In the genomic region with DNA sequence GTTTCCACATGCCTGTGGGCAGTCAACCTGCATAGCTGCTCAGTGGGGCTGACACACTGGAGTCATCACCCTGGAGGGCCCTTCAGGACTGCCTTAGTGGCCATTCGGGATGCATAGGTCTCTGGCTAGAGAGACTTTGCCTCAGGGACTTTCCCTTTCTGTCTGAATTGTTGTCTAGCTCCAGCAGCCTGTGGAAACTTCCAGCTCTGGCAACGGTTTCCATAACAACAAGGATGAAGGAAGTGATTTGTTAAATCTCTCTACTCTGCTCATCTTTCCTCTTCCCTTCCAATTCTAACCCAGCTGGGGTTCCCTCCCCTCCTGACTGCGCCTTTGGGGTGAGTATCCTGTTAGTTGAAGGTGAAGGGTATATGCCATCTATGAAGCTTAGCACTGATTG, we compare ENCODE assay signal across 17 mouse cellular contexts. TPM values are rescaled to one million over a fixed set of nuclear protein-coding genes. Genes with fewer than 3 reads are reported as not detected.
DNase-seq lines count a peak whose midpoint lies in the region; ATAC-seq lines count a peak whose summit lies in the region.
"Had no signal": no experiment of that assay in that cellular context is flagged by ENCODE, and none has a peak within 500 bp of the region (broad histone marks: within the 10 kb centered on the region; RNA-seq: fewer than 3 reads in every experiment).

No protein-coding gene starts in this region.

- no peak for ATAC-seq in liver, embryonic 11.5 days (replicated peaks; ENCODE audit: low FRiP score)

- H3K9ac ChIP-seq in liver, embryonic 11.5 days (ENCODE audit: low read depth, low read length) = no peak overlapping the region
- H3K9ac ChIP-seq: heart, embryonic 13.5 days; hindbrain, embryonic 14.5 days; liver, embryonic 13.5 days had no signal

- peak; percentile 57 to 82 for DNase-seq in layer of hippocampus, adult 18-20 months (ENCODE audit: low spot score in 2 of 2)
- DNase-seq in layer of hippocampus, postnatal 25 days (ENCODE audit: extremely low spot score in 1 of 2, low spot score in 1 of 2) = no peak
- peak; percentile 63 for DNase-seq in right cerebral cortex, adult 18-20 months
- DNase-seq in right cerebral cortex, postnatal 4 days = no peak
- peak; percentile 23 to 67 for DNase-seq in frontal cortex, adult 2 months (ENCODE audit: extremely low spot score in 1 of 2, low spot score in 1 of 2)
- DNase-seq in right cerebral cortex, postnatal 10 days (ENCODE audit: low spot score in 2 of 2) = peak; percentile 59 to 64
- DNase-seq in kidney, postnatal 4 days = no peak
- DNase-seq in liver, embryonic 11.5 days (ENCODE audit: low spot score) = no peak
- DNase-seq: cerebellum, adult 2 months; gastrocnemius, postnatal 14 days; kidney, adult 2 months; liver, embryonic 13.5 days; lung, postnatal 36 days; thymus, adult 2 months had no signal

- no peak overlapping the region for H3K4me3 ChIP-seq in liver, embryonic 11.5 days (ENCODE audit: low read depth, low read length)
- H3K4me3 ChIP-seq: heart, embryonic 13.5 days; liver, embryonic 13.5 days had no signal

- no peaks in the 10 kb centered on the region for H3K9me3 ChIP-seq in liver, embryonic 11.5 days (ENCODE audit: control insufficient read depth, low read length)
- H3K9me3 ChIP-seq: heart, embryonic 13.5 days; liver, embryonic 13.5 days had no signal

- peaks cover 23% of the 10 kb centered on the region for H3K27me3 ChIP-seq in liver, embryonic 11.5 days (replicated peaks; ENCODE audit: control insufficient read depth, insufficient read depth, low read length)

- peaks cover 8% of the 10 kb centered on the region; the same call in 1 of the 2 replicates for H3K4me1 ChIP-seq in liver, embryonic 11.5 days (replicated peaks; ENCODE audit: control insufficient read depth, insufficient read depth, low read length)

- H3K27ac ChIP-seq in liver, embryonic 11.5 days (ENCODE audit: low read depth, low read length) = no peak overlapping the region
- H3K27ac ChIP-seq: heart, embryonic 13.5 days; hindbrain, embryonic 14.5 days; liver, embryonic 13.5 days had no signal

- no peaks in the 10 kb centered on the region for H3K36me3 ChIP-seq in liver, embryonic 11.5 days (ENCODE audit: control insufficient read depth, insufficient read depth, low read length)
- H3K36me3 ChIP-seq: heart, embryonic 13.5 days; liver, embryonic 13.5 days had no signal

- H3K4me2 ChIP-seq in liver, embryonic 11.5 days = no peak overlapping the region
- H3K4me2 ChIP-seq: heart, embryonic 13.5 days; hindbrain, embryonic 14.5 days; liver, embryonic 13.5 days had no signal

- WGBS in liver, embryonic 11.5 days = 64% methylated on average over 3 of the region's 3 CpGs

RNA-seq across cellular contexts. Expression of gene Fam187a, which starts 3.2 kb away (rescaled TPM):
- under 1 TPM in 1 of 2 experiments, not detected in 1; 0.27 TPM for total RNA-seq in layer of hippocampus, adult 18-20 months (2021)
- under 1 TPM in 1 of 2 experiments, not detected in 1; 0.22 TPM for total RNA-seq in layer of hippocampus, postnatal 25 days (2021)
- 0.06 TPM in 1 of 2 replicates, not detected in the other for polyA plus RNA-seq in frontal cortex, adult 2 months (2012; rRNA removed)
- not detected in 2 replicates for polyA plus RNA-seq in liver, embryonic 11.5 days (2014; fragmentation: Nextera tagmentation; extraction: Ambion mirVana)
- total RNA-seq: gastrocnemius, postnatal 14 days had no signal
- polyA plus RNA-seq: cerebellum, adult 2 months; heart, embryonic 13.5 days; kidney, adult 2 months; large intestine, adult 2 months; thymus, adult 2 months had no signal

RNA-seq across cellular contexts. Expression of gene Ccdc103, which starts 7.1 kb away (rescaled TPM):
- total RNA-seq in layer of hippocampus, adult 18-20 months (2021) = 1 to 10 TPM; 1.5 to 2.2 TPM
- 1 to 10 TPM; 2.1 to 2.4 TPM for total RNA-seq in layer of hippocampus, postnatal 25 days (2021)
- 2.1 and 2.3 TPM in 2 replicates for polyA plus RNA-seq in frontal cortex, adult 2 months (2012; rRNA removed)
- 0.78 and 1.1 TPM in 2 replicates for polyA plus RNA-seq in liver, embryonic 11.5 days (2014; fragmentation: Nextera tagmentation; extraction: Ambion mirVana)
- total RNA-seq: gastrocnemius, postnatal 14 days had no signal
- polyA plus RNA-seq: thymus, adult 2 months had no signal

RNA-seq across cellular contexts. Expression of gene Eftud2, which starts 7.3 kb away (rescaled TPM):
- 100 to 1,000 TPM; 123 to 126 TPM for total RNA-seq in layer of hippocampus, adult 18-20 months (2021)
- total RNA-seq in layer of hippocampus, postnatal 25 days (2021) = 100 to 1,000 TPM; 125 to 134 TPM
- 82.0 and 85.4 TPM in 2 replicates for polyA plus RNA-seq in frontal cortex, adult 2 months (2012; rRNA removed)
- polyA plus RNA-seq in liver, embryonic 11.5 days (2014; fragmentation: Nextera tagmentation; extraction: Ambion mirVana) = 259 and 279 TPM in 2 replicates

RNA-seq across cellular contexts. Expression of gene Gfap, which starts 12.6 kb away (rescaled TPM):
- 100 to 1,000 TPM; 441 to 481 TPM for total RNA-seq in layer of hippocampus, adult 18-20 months (2021)
- total RNA-seq in layer of hippocampus, postnatal 25 days (2021) = 100 to 1,000 TPM; 260 to 321 TPM
- 201 and 202 TPM in 2 replicates for polyA plus RNA-seq in frontal cortex, adult 2 months (2012; rRNA removed)
- 2.4 and 2.8 TPM in 2 replicates for polyA plus RNA-seq in liver, embryonic 11.5 days (2014; fragmentation: Nextera tagmentation; extraction: Ambion mirVana)

RNA-seq across cellular contexts. Expression of gene Kif18b, which starts 36.8 kb away (rescaled TPM):
- not detected for total RNA-seq in layer of hippocampus, adult 18-20 months (2021)
- total RNA-seq in layer of hippocampus, postnatal 25 days (2021) = under 1 TPM; 0.35 to 0.44 TPM
- 0.30 and 0.32 TPM in 2 replicates for polyA plus RNA-seq in frontal cortex, adult 2 months (2012; rRNA removed)
- 10.3 TPM in 2 replicates for polyA plus RNA-seq in liver, embryonic 11.5 days (2014; fragmentation: Nextera tagmentation; extraction: Ambion mirVana)

Comparison
In these comparisons a context has a peak if more than half of its experiments do, and no peak if none do; other contexts are left out.
1. DNase-seq: peak in layer of hippocampus, adult 18-20 months (2 of 2), right cerebral cortex, adult 18-20 months (single experiment), frontal cortex, adult 2 months (2 of 2) and right cerebral cortex, postnatal 10 days (2 of 2); none in layer of hippocampus, postnatal 25 days (0 of 2), right cerebral cortex, postnatal 4 days (single experiment), kidney, postnatal 4 days (0 of 2) and liver, embryonic 11.5 days (single experiment).